Mouse (Mus musculus): ENCODE results near the gene Ifih1. TPM values are rescaled to one million over a fixed set of nuclear protein-coding genes. Genes with fewer than 3 reads are reported as not detected.

Ifih1 gene
- polyA plus RNA-seq, 1 experiment from 2014 or later, result 4.8 TPM

DNA sequence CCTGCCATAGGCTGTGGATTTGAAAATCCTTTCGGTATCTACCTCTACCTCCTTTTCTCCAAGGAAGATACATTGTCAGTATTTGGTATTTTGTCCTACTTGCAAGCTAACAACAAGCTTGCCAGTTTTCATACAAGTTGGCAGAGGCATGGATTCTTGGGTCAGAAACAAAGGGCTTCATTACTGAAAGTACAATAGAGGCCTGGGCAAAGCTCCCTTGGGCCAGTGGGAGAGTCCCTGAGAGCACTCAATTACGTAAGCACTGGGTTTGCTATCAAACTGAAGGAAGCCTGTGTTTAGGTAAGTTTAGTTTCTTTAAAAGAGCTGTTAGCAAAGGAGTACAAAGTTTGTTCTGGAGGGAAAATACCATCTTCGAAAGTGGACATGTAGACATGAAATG lies 16.5 kb upstream of the Ifih1 start:
- H3K27ac ChIP-seq (replicated peaks), result no peak overlapping the region
- no peak for ATAC-seq (ENCODE audit: insufficient read depth)
- WGBS (ENCODE audit: insufficient replicate concordance), result 70% methylated on average over 3 of the region's 3 CpGs
- H3K9ac ChIP-seq, result no peak overlapping the region
- H3K4me2 ChIP-seq, result no peak overlapping the region
- H3K4me1 ChIP-seq (replicated peaks), result peaks cover 9% of the 10 kb centered on the region
- H3K9me3 ChIP-seq (replicated peaks), result no peaks in the 10 kb centered on the region
- no peaks in the 10 kb centered on the region for H3K36me3 ChIP-seq (replicated peaks)
- H3K27me3 ChIP-seq, result peaks cover 10% of the 10 kb centered on the region
- H3K4me3 ChIP-seq (replicated peaks), result no peak overlapping the region

DNA sequence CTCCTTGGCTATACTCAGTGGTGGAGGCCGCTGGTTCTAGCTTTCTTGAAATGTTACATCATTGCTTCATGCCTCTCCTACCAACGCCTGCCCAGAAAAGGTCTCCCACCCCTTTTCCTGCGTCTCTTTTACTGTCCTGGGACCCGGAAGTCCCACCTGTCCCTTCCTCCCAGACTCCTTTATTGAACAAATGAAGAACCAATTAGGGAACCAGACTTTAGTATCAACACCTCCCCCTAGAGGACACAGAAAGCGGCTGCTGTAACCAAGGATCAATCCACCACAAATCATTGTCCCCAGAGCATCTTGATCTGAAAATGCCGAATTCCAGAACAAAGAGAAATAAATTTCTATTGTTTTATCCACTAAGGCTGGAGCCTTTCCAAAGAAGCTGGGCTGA lies 14.5 kb upstream of the Ifih1 start:
- WGBS (ENCODE audit: insufficient replicate concordance), result 40% methylated on average over 6 of the region's 6 CpGs
- no peak for ATAC-seq (ENCODE audit: insufficient read depth)

DNA sequence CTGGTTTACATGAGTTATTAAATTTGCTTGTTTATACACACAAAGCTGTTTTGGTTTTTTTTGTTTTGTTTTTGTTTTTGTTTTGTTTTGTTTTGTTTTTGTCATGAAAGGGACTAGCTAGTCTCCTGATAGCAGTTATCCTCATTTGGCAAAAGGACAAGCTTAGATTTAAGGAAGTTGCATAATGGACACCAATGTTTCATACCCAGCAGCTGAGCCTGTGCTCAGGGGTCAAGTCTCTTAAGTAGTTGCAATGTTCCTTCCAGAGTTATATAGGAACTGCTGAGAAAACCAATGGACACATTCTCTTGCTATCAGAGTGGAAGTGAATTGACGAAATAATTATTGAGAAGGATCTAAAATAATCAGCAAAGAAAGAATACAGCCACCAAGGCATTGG lies 10.0 kb upstream of the Ifih1 start:
- ATAC-seq (ENCODE audit: insufficient read depth), result no peak
- WGBS (ENCODE audit: insufficient replicate concordance), result 33% methylated on average over 1 of the region's 1 CpGs
- no peak overlapping the region for H3K4me2 ChIP-seq
- peaks cover 5% of the 10 kb centered on the region for H3K4me1 ChIP-seq (replicated peaks)
- no peaks in the 10 kb centered on the region for H3K9me3 ChIP-seq (replicated peaks)
- H3K27me3 ChIP-seq, result no peaks in the 10 kb centered on the region
- no peak overlapping the region for H3K9ac ChIP-seq
- H3K36me3 ChIP-seq (replicated peaks), result no peaks in the 10 kb centered on the region
- no peak overlapping the region for H3K4me3 ChIP-seq (replicated peaks)
- H3K27ac ChIP-seq (replicated peaks), result no peak overlapping the region

More for the DNA sequence above, 14.5 kb upstream of the Ifih1 start:
- H3K4me2 ChIP-seq, result no peak overlapping the region
- H3K9me3 ChIP-seq (replicated peaks), result no peaks in the 10 kb centered on the region
- no peak overlapping the region for H3K4me3 ChIP-seq (replicated peaks)
- H3K27ac ChIP-seq (replicated peaks), result no peak overlapping the region
- no peak overlapping the region for H3K9ac ChIP-seq
- H3K36me3 ChIP-seq (replicated peaks), result no peaks in the 10 kb centered on the region
- H3K4me1 ChIP-seq (replicated peaks), result peaks cover 9% of the 10 kb centered on the region
- H3K27me3 ChIP-seq, result peaks cover 10% of the 10 kb centered on the region

DNA sequence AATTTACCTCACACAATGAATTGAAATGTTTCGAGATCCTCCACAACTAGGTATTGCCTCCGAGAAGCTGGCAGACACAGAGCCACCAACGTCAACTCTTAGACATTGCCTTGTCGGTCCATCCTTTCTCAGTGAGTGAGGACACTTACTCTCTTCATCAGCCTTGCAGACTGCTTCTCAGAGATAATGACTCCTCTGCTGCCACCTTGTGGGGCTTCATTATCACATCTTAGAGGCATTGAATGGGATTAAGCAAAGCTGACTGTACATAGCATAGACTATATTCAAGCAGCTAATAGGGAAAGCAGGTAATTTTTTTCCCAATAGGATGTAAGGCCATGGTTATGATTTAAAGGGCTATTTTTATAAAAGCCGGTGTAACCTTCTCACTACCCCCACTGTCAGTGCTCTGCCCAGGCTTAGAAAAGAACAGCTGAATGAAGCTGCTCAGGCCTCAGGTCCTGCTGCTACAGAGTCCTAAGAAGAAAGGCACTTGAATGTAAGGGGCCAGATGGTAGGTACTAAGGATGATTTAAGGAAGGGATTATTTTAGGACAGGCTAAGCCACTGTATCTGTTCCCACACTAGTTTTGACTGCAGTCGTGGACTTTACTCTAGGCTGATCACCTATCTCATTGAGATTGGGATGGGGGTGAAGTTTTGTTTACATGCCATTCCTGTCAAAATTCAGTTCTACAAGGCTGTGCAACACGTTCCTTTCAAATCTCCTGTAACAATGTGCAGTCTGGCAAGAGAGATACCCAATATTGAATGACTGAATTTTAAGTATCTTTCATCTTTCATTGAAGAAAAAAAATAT lies 8.7 kb upstream of the Ifih1 start:
- no peaks in the 10 kb centered on the region for H3K27me3 ChIP-seq
- no peak overlapping the region for H3K27ac ChIP-seq (replicated peaks)
- no peak overlapping the region for H3K9ac ChIP-seq
- ATAC-seq (ENCODE audit: insufficient read depth), result peak; percentile 57
- peaks cover 5% of the 10 kb centered on the region for H3K4me1 ChIP-seq (replicated peaks)
- H3K36me3 ChIP-seq (replicated peaks), result no peaks in the 10 kb centered on the region
- peak overlapping the region; percentile 21; the same call in 1 of the 2 replicates for H3K4me2 ChIP-seq
- no peaks in the 10 kb centered on the region for H3K9me3 ChIP-seq (replicated peaks)
- WGBS (ENCODE audit: insufficient replicate concordance), result 35% methylated on average over 7 of the region's 7 CpGs
- no peak overlapping the region for H3K4me3 ChIP-seq (replicated peaks)

DNA sequence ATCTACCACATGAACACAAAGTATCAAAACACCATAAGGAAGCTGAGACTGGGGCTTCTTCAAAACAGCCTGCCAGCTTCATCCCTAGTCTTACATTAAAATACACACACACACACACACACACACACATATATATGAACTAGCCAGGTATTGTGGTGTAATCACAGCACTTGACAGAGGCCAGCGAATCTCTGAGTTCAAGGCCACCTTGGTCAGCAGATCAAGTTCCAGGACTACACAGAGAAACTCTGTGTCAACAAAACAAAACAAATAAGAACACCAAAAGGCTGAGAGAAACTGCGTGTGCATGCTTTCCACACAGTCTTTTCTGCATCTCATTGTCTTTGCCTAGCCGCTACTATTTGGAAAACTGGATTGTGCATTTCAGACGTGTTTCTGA lies 6.4 kb upstream of the Ifih1 start:
- no peak overlapping the region for H3K4me3 ChIP-seq (replicated peaks)
- no peaks in the 10 kb centered on the region for H3K36me3 ChIP-seq (replicated peaks)
- H3K27me3 ChIP-seq, result no peaks in the 10 kb centered on the region
- WGBS (ENCODE audit: insufficient replicate concordance), result 53% methylated on average over 4 of the region's 4 CpGs
- no peaks in the 10 kb centered on the region for H3K9me3 ChIP-seq (replicated peaks)
- peaks cover 5% of the 10 kb centered on the region for H3K4me1 ChIP-seq (replicated peaks)
- no peak overlapping the region for H3K9ac ChIP-seq
- ATAC-seq (ENCODE audit: insufficient read depth), result peak; percentile 43; the same call in 1 of the 2 replicates
- H3K4me2 ChIP-seq, result no peak overlapping the region
- no peak overlapping the region for H3K27ac ChIP-seq (replicated peaks)

DNA sequence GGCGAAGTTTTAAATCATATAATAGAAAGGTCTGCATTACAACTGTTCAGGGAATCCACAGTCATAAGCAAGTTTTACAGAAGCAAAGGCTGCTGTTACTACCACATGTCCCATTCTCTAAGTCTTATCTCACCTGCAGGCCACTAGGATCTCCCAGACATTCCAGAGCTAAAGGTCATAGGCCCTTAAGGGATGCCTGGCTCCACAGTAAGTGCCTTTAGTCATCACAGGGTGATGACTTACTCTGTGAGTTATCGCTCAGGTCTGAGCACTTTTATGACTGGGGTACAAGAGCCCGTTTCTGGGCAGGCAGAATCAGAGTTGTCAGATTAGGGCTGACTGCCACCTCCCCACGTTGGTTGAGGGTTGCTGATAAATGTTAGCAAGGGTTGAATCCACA lies 5.8 kb upstream of the Ifih1 start:
- no peak overlapping the region for H3K27ac ChIP-seq (replicated peaks)
- peaks cover 5% of the 10 kb centered on the region for H3K4me1 ChIP-seq (replicated peaks)
- H3K27me3 ChIP-seq, result no peaks in the 10 kb centered on the region
- H3K4me3 ChIP-seq (replicated peaks), result no peak overlapping the region
- H3K4me2 ChIP-seq, result no peak overlapping the region
- WGBS (ENCODE audit: insufficient replicate concordance), result 38% methylated on average over 4 of the region's 4 CpGs
- H3K36me3 ChIP-seq (replicated peaks), result no peaks in the 10 kb centered on the region
- no peaks in the 10 kb centered on the region for H3K9me3 ChIP-seq (replicated peaks)
- H3K9ac ChIP-seq, result no peak overlapping the region
- ATAC-seq (ENCODE audit: insufficient read depth), result no peak

DNA sequence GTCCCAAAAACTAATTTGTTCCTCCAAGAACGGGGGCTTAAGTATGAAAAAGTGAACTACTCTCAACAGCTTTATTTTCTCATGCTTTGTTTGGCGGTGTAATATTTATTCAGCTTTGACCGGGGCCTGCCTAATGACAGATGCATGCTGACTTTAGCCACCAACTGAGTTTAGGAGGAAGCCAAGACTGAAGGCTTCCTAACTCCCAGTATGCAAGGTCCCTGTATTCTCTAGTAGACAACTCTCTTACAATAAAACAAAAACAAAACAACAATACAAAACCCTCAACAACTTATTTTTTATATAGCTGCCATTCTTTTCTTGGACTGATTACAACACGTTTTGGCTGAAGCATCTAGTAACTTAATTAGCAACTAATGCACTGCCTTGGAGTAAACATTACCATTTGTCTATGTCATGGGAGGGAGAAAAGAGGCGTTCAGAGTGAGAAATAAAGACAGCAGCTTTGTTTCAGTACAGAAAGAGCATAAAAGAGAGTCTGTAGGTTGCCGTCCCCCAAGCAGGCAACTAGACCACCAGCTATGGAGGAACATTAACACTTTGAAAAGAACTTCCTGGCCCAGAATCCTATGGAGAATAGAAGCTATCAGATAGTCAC lies 725 bp upstream of the Ifih1 start:
- Histone ChIP-seq H3K9ac (peak overlapping the region; percentile 70; the same call in 1 of the 2 replicates), H3K4me1 (replicated peaks) (peaks cover 26% of the 10 kb centered on the region), H3K4me3 (replicated peaks) (peak overlapping the region; percentile 82), H3K4me2 (peak overlapping the region; percentile 87), H3K27me3 (no peaks in the 10 kb centered on the region), H3K9me3 (replicated peaks) (no peaks in the 10 kb centered on the region), H3K36me3 (replicated peaks) (no peaks in the 10 kb centered on the region), H3K27ac (replicated peaks) (no peak overlapping the region; the same call in 1 of the 2 replicates)
- ATAC-seq (ENCODE audit: insufficient read depth), result no peak
- whole genome bisulfite sequencing (ENCODE audit: insufficient replicate concordance), result 32% methylated on average over 6 of the region's 6 CpGs

DNA sequence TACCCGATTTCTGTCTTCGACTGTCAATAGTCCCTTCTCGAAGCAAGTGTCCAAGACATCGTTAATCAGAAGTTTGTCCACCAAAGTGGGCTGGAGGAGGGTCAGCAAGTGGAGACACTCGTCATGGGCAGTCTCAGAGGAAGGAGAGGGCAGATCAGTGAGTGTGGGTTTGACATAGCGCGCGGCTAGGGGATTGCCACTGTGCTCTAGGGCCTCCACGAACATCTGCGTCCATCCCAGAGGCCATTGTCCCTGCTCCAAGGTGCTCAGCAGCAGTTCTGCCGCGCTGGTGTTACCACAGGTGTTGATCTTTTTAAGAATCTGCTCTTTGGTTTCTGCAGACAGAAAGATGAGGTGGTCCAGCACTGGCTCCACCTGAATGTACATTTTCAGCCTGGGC lies 580 bp downstream of the Ifih1 start:
- 20% methylated on average over 12 of the region's 12 CpGs for WGBS (ENCODE audit: insufficient replicate concordance)
- peak overlapping the region; percentile 70 for H3K9ac ChIP-seq

DNA sequence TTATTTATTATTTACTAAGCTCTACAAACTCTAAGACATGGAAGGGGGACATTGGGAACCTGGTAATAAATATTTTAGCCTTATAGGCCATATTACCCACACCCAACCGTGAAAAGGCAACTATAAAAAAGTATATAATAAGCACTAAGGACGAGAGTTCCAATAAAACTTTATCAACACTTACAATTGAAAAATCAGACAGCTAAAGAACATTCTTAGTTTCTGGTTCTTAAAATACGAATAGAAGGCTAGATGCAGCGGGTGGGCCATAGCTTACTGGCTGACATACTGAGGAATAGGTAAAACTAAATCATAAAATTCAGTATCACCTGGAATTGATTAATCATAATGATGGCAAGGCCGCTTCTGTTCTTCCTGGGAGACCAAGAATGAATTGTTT lies 1.2 kb downstream of the Ifih1 start:
- no peaks in the 10 kb centered on the region for H3K27me3 ChIP-seq
- H3K9me3 ChIP-seq (replicated peaks), result no peaks in the 10 kb centered on the region
- H3K36me3 ChIP-seq (replicated peaks), result no peaks in the 10 kb centered on the region
- H3K4me1 ChIP-seq (replicated peaks), result peaks cover 26% of the 10 kb centered on the region
- H3K9ac ChIP-seq, result peak overlapping the region; percentile 70; the same call in 1 of the 2 replicates
- H3K27ac ChIP-seq (replicated peaks), result no peak overlapping the region
- 71% methylated on average over 5 of the region's 5 CpGs for WGBS (ENCODE audit: insufficient replicate concordance)
- no peak for ATAC-seq (ENCODE audit: insufficient read depth)
- peak overlapping the region; percentile 82 for H3K4me3 ChIP-seq (replicated peaks)
- peak overlapping the region; percentile 87 for H3K4me2 ChIP-seq

More for the DNA sequence above, 580 bp downstream of the Ifih1 start:
- peak overlapping the region; percentile 82 for H3K4me3 ChIP-seq (replicated peaks)
- no peaks in the 10 kb centered on the region for H3K27me3 ChIP-seq
- H3K9me3 ChIP-seq (replicated peaks), result no peaks in the 10 kb centered on the region
- peaks cover 26% of the 10 kb centered on the region for H3K4me1 ChIP-seq (replicated peaks)
- peak; percentile 58 for ATAC-seq (ENCODE audit: insufficient read depth)
- H3K4me2 ChIP-seq, result peak overlapping the region; percentile 87
- H3K27ac ChIP-seq (replicated peaks), result peak overlapping the region; percentile 79
- no peaks in the 10 kb centered on the region for H3K36me3 ChIP-seq (replicated peaks)

DNA sequence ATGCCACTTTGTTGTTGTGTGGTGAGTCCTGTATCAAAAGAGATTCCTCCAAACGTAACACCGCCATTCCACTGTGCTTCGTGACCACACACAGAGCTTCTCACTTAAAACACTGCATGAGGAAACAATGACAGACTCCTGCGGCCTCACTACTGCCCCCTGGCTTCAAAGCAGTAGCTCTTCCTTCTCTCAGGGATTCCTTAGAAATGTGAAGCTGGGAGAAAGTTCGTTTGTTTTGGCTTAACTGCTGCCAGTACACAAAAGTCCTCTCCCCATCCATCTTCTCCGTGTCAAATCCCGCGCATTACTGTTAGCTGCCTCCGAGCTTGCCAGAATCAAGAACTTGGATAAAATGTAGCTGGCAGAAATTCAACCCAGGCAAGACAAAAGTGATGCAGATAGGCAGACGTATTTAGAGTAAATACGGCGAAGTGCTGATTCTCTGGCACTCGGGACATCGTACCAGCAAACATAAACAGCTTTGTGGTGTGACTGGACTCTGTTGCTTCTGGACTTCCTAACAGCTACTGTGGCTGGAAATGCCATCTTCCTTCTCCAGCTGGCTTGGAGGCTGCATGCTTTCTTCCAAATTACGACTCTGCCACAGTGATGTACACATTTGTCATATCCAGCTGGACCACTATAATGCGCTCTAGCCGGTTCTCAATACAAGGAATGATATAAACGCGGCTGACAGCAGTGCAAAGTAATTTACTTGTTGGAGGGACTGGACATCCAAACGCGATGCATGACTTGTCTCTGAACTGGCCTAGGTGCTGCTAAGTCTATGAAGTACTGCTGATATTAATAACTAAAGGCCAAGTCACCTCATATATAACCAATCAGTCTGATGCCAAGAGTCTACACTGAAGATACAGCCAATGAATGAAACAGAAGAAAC lies 2.4 kb downstream of the Ifih1 start:
- H3K27me3 ChIP-seq, result no peaks in the 10 kb centered on the region
- H3K36me3 ChIP-seq (replicated peaks), result no peaks in the 10 kb centered on the region
- H3K4me3 ChIP-seq (replicated peaks), result peak overlapping the region; percentile 27
- no peak overlapping the region for H3K9ac ChIP-seq
- peak overlapping the region; percentile 87 for H3K4me2 ChIP-seq
- H3K27ac ChIP-seq (replicated peaks), result no peak overlapping the region
- H3K9me3 ChIP-seq (replicated peaks), result no peaks in the 10 kb centered on the region
- WGBS (ENCODE audit: insufficient replicate concordance), result 54% methylated on average over 21 of the region's 21 CpGs
- H3K4me1 ChIP-seq (replicated peaks), result peaks cover 26% of the 10 kb centered on the region
- no peak for ATAC-seq (ENCODE audit: insufficient read depth)

DNA sequence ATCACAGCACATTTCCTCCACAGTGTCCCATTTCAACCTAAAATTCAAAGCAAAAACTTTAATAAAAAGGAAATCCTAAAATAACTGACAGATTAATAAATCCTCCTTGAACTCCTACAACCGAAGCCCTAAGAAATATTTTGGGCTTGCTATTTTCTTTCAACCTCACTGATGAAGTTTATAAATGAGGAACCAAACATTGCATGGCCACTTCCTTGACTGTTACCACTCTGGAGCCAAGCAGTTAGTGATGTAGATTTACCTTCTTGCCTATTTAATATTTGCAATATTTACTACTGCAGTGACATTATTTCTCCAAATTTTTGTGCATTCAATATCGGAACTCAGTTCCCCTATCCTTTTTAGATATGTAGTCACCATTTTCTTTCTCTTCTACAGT lies 6.2 kb downstream of the Ifih1 start:
- no peak overlapping the region for H3K27ac ChIP-seq (replicated peaks)
- H3K27me3 ChIP-seq, result no peaks in the 10 kb centered on the region
- no peaks in the 10 kb centered on the region for H3K36me3 ChIP-seq (replicated peaks)
- H3K4me1 ChIP-seq (replicated peaks), result peaks cover 13% of the 10 kb centered on the region
- whole genome bisulfite sequencing (ENCODE audit: insufficient replicate concordance), result 64% methylated on average over 2 of the region's 2 CpGs
- no peak overlapping the region for H3K4me2 ChIP-seq
- H3K9me3 ChIP-seq (replicated peaks), result no peaks in the 10 kb centered on the region
- no peak for ATAC-seq (ENCODE audit: insufficient read depth)
- no peak overlapping the region for H3K4me3 ChIP-seq (replicated peaks)
- no peak overlapping the region for H3K9ac ChIP-seq

All from liver, embryonic 15.5 days (tissue).